Mouse (Mus musculus): ENCODE results near the gene Aip. TPM values are rescaled to one million over a fixed set of nuclear protein-coding genes. Genes with fewer than 3 reads are reported as not detected.

Gene Aip
- 100 to 1,000 TPM; 171 to 215 TPM for polyA plus RNA-seq (2017; shearing (Covaris generic))

DNA sequence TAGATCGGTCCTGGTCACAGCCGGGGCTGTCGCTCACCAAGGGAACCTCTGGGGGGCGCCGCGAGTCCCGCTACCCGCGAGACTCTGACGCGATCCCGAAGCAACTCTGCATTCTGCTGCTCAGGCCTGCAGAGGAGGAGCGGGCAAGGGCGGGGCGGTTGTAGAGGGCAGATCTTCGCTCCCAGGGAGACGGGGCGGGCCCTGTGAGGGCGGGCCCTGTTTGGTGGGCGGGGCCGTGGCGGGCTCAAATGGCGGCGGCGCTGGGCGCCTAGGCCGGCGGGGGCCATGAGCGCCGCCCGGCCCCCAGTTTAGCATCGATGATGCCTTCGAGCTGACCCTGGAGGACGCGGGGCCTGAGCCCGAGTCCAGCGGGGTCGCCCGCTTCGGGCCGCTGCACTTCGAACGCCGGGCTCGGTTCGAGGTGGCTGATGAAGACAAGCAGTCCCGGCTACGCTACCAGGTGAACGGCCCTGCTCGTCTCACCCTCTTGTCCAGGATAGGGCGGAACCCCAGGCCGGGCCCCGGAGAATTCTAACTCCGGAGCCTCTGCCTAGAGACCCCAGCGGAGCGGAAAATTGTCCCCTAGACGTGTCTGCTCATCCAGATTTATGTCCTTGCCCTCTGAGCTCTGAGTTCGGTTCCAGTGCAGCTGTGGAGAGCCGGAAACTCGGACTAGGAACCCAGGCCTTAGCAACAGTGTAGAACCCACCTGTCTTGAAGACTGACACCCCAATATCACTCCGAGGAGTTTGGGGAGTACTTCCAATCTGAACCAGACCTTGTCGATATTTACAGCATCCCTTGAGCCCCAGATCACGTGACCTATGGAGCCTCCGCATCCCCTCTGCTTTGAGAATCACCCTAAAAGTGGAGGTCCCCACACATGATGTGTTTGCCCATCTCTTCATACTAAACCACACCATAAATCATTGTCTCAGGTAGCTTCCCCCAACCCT is at the start of gene Aip:
Aip (minus strand) TSS at position 118 of the 956 bp plus-strand sequence.
- peak; percentile 71 for ATAC-seq

- no peak for ATAC-seq
Observed at GRCm38 (mm10) chr19:4172925-4173324, 47.3 kb upstream of the Aip start.

- ATAC-seq = no peak
Observed at GRCm38 (mm10) chr19:4171393-4172290, 46.0 kb upstream of the Aip start.

DNA sequence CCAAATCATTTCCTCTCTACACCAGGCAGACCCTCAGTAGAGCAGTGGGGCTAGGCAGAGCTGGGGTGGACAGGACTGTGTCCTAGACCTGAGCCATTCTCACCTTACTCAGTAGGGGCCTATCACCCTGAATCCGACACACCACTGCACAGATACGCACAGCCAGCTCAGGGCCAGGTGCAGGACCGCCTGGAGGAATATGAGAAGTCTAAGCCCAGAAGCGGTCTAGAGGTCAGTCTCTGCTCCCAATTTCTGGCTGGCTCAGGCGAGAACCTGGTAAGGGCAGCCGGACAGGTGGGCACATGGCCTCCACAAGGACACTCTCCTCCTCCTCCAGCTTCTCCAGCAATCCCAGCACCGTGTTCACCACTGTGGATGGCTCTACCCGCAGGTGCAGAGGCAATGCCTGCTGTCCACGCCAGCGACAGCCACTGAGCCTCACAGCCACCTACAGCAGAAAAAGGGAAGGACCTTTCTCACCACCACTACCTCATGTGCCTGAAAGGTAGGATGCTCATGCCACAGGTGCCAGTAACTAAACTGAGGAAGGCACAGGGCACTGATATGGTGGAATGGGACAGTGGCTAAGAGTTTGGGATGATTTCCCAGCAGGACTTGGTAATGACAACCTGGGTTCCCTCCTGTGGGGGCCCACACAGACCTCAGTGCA is 45.2 kb upstream of the Aip start:
- no peak for ATAC-seq

- ATAC-seq = peak; percentile 10
Observed at GRCm38 (mm10) chr19:4169810-4170209, 44.2 kb upstream of the Aip start.

DNA sequence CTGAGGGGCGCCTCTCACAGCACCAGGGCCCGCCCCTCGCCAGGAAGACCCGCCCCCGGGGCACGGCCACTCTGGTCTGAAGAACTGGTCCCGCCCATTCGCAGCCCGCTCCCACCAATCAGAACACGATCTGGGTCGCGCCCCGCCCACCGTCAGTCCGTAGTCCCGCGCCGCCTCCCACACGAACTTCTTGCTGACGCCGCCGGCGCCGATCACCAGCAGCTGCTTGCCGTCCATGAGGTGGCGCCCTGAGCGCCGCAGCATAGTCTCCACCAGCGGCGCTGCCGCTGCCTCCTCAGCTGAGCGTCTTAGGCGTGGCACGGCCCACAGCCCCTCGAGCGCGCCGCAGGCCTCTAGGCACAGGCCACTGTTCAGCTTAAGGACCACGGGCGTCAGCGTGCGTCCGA is 43.7 kb upstream of the Aip start:
- ATAC-seq = peak; percentile 93

DNA sequence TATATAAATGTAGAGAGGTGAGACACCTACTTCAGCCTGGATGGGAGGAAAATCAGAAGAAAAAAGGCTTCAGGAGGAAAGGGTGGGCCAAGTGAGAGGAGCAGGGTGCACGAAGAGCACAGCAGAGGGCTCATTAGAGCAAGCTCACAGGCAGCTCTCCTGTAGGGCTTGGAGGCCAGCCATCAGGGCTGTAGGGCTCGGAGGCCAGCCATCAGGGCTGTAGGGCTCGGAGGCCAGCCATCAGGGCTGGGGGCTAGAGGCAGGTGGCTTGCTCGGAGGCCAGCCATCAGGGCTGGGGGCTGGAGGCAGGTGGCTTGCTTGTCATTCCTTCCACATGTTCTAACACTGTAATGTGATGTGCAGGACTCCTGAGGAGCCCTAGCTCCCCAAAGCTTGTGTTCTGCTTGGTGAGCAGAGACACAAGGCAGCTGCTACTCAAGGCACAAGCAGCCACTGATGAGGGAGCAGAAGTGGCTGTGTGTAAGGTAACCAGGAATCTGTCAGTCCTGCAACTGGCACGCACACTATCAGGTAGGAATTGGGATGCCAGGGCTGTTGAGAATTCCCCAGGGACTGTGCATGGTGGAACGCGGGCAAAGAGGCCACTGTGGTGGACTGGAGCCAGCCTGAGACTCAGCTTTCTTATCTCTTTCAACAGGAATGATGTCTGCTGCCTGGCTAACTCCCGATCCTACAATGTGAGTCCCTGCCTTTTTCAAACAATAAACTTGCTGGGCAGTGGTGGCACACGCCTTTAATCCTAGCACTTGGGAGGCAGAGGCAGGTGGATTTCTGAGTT is 41.2 kb upstream of the Aip start:
- ATAC-seq = no peak

- ATAC-seq = no peak
Observed at GRCm38 (mm10) chr19:4164721-4165120, 39.1 kb upstream of the Aip start.

DNA sequence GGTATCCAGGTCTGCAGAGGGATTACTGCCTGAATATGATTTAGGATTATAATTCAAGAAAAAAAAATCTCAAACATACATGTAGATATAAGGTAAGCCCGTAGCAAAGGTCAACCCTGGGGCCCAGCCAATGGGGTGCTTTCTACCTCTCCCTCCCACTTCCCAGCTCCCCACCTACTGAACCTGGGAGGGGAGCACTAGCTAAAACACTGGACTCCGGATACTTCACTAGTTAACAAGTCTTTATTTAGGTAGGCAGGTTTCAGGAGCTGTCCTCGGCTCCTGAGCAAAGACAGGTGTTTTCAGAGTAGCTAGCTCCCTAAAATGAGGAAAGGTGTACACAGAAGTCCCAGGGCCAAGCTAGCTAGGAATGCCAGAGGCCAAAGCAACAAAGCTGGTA is 38.4 kb upstream of the Aip start:
- no peak for ATAC-seq

- ATAC-seq = no peak
Observed at GRCm38 (mm10) chr19:4163543-4163887, 37.9 kb upstream of the Aip start.

GRCm38 (mm10) chr19:4162646-4163542 is 37.2 kb upstream of the Aip start, which contains the start of gene Rps6kb2:
TSS of gene Rps6kb2 (minus strand) at chr19:4163354.
- ATAC-seq = peak; percentile 88

DNA sequence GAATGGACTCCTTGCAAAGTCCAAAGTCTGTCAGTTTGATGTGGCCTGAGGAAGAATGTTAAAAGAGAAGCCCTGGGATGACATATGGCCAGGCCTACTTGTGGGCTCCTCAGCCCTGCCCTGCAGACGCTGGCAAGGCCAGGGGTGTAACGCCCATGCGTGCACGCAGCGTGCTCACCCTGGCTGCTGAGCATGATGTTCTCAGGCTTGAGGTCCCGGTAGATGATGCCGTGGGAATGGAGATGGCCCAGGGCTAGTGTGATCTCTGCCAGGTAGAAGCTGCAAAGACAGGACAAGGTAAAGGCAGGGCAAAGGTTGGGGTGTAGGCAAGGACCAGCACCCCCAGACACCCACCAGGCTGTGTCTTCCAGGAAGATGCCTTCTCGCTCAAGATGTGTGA is 33.4 kb upstream of the Aip start:
- no peak for ATAC-seq

- ATAC-seq = no peak
Observed at GRCm38 (mm10) chr19:4156771-4157170, 31.1 kb upstream of the Aip start.

- no peak for ATAC-seq
Observed at GRCm38 (mm10) chr19:4156073-4156579, 30.5 kb upstream of the Aip start.

GRCm38 (mm10) chr19:4155223-4156072 is 29.8 kb upstream of the Aip start:
- peak; percentile 33 for ATAC-seq

- peak; percentile 78 for ATAC-seq
Observed at GRCm38 (mm10) chr19:4154437-4155222, 29.0 kb upstream of the Aip start.

DNA sequence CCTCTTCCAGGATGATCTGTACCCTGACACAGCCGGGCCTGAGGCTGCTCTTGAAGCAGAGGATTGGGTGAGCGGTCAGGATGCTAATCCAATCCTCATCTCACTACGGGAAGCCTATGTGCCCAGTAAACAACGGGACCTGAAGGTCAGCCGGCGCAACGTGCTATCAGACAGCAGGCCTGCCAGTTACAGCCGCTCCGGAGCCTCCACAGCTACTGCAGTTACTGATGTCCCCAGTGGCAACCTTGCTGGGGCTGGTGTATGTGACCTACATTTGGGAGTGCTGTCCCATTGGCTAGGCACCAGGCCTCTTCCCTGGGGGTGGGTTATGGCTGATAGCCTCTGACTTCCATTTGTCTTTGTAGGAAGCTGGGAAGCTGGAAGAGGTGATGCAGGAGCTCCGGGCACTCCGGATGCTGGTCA is 27.6 kb upstream of the Aip start, which contains the start of gene Ptprcap:
Ptprcap (plus strand) TSS at position 373 of the 423 bp plus-strand sequence.
- no peak for ATAC-seq

DNA sequence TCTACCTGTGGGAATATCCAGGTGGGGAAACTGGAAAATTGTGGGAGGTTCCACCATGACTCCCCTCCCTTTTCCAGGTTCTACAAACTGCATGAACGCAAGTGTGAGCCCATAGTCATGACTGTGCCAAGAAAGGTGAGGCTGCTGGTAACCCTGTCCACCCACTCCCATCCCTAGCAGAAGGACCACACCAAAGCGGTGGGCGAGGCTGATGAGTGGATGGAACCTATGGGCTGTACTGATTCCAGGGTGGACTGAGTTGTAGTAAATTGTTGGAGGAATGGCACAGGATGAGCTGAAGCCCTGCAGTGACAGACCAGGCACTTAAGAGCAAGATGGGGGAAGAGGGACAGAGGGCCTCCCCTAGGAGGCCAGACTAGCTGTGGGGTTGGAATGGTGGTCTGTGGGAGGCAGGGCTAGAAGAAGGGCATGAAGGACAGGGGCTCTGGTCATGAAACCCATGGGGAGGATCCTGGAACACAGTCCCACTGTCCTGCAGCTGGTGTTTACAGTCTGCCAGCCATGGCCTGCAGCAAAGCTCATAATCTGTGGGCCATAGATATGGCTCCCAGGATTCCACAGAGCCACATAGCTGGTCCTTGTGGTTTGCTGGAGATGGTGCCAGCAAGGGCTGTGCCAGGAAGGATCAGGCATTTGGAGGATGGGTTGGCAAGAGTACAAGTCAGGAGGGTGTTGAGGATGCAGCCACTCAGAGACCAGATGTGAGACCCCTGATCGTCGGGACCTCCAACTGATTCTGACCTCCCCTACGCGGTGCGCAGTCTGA is 27.0 kb upstream of the Aip start:
- ATAC-seq = no peak
